Mouse (Mus musculus): Measurements from ENCODE around the gene Olfr1394. TPM values are rescaled to one million over a fixed set of nuclear protein-coding genes. Genes with fewer than 3 reads are reported as not detected.

Gene Olfr1394
- polyA plus RNA-seq (2015; fragmentation: Nextera tagmentation; extraction: Ambion mirVana), result not detected in 2 replicates

DNA sequence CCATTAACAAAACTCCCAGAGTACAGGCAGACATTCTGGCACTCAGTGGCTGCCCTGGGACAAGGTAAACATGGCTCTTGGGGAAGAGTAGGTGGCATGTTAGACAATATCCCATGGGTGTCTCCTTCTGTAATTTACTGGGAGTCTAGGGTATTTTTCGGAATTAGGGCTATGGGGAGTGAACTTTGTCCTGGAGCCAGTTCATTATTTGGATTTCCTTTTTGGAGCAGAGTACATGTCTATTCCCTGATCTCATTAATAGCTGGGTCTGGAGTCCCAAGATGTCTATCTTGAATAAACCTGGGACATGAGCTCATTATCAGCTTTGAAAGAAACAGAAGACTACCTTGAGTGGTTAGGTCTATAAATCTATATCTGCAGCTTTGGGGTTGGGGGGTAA is at the start of gene Olfr1394:
Gene Olfr1394, plus strand, starts transcription at position 301 of the 400 bp plus-strand sequence.
- ATAC-seq (ENCODE audit: low FRiP score, low TSS enrichment) (no peak), DNase-seq (ENCODE audit: low spot score) (no peak)
- WGBS, result 78% methylated on average over 1 of the region's 1 CpGs

GRCm38 (mm10) chr11:49105752-49106151 is 48.4 kb upstream of the Olfr1394 start:
- no peak overlapping the region for H3K4me3 ChIP-seq (ENCODE audit: low read depth, low read length)
- ATAC-seq (ENCODE audit: low FRiP score, low TSS enrichment), result no peak
- 50% methylated on average over 1 of the region's 1 CpGs for WGBS

More for the DNA sequence above, at the start of gene Olfr1394:
- H3K4me3 ChIP-seq (ENCODE audit: low read depth, low read length), result no peak within 1 kb of the TSS
- H3K4me2 ChIP-seq (replicated peaks; ENCODE audit: low read depth), result no peak within 1 kb of the TSS
- no peaks in the 10 kb centered on the region for H3K36me3 ChIP-seq (ENCODE audit: control insufficient read depth, insufficient read depth, low read length)
- TF ChIP-seq CTCF (IDR thresholded peaks at IDR 0.05; ENCODE audit: low read depth) (no peak), EP300 (optimal IDR thresholded peaks at IDR 0.05) (no peak)
- H3K9me3 ChIP-seq (ENCODE audit: control insufficient read depth, low read length), result no peaks in the 10 kb centered on the region
- no peaks in the 10 kb centered on the region for H3K27me3 ChIP-seq (ENCODE audit: control insufficient read depth, insufficient read depth, low read length)
- H3K27ac ChIP-seq (replicated peaks), result no peak within 1 kb of the TSS
- no peak within 1 kb of the TSS for H3K9ac ChIP-seq (ENCODE audit: low read length)
- no peaks in the 10 kb centered on the region for H3K4me1 ChIP-seq (replicated peaks; ENCODE audit: control insufficient read depth, insufficient read depth)

DNA sequence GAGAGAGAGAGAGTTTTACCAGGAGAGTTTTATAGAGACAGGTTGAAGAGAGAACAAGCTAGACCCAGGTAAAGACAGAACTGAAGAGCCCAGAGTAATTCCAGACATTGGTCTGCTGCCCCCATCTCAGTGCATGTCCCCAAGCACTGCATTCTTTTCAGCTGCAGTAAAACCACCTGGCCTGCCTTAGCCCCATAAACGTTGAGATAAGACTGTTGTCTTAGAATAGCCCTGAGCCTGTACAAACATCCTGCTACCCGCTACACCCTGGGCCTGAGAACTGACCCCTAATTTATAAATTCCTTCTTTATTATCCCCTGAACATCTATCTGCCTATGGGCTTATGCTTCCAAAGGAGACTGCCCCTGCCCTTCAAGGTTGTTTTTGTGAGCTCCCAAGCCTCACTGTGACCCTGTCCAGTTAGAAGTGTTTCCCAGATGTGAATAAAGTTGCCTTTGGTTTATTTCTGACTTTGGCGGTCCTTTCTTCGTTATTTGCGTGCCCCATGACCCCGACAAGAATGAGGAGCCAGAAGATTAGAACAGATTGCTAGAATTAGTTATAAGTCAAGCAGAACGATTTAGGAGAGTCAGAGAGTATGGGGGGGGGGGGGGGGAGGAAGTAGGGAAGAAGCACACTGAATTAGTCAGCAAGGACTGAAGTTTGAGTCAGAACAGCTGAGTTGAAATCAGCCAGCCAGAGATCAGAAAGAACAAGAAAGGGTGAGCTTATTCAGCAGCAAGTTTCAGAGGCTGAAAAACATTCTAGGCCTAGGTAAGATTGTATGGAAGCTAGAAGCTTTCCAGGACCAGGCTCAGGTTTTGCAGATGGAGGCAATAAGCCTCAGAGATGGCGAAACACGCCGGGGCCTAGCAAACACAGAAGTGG is 46.3 kb upstream of the Olfr1394 start:
- TF ChIP-seq EP300 (optimal IDR thresholded peaks at IDR 0.05), result no peak
- no peak for TF ChIP-seq CTCF (IDR thresholded peaks at IDR 0.05; ENCODE audit: low read depth)
- WGBS, result 47% methylated on average over 10 of the region's 10 CpGs
- no peaks in the 10 kb centered on the region for H3K27me3 ChIP-seq (ENCODE audit: control insufficient read depth, insufficient read depth, low read length)
- ATAC-seq (ENCODE audit: low FRiP score, low TSS enrichment) (no peak), DNase-seq (ENCODE audit: low spot score) (no peak)
- no peaks in the 10 kb centered on the region for H3K4me1 ChIP-seq (replicated peaks; ENCODE audit: control insufficient read depth, insufficient read depth)
- no peak overlapping the region for H3K9ac ChIP-seq (ENCODE audit: low read length)
- no peak overlapping the region for H3K4me3 ChIP-seq (ENCODE audit: low read depth, low read length)
- no peaks in the 10 kb centered on the region for H3K9me3 ChIP-seq (ENCODE audit: control insufficient read depth, low read length)
- H3K4me2 ChIP-seq (replicated peaks; ENCODE audit: low read depth), result no peak overlapping the region
- no peak overlapping the region for H3K27ac ChIP-seq (replicated peaks)
- no peaks in the 10 kb centered on the region for H3K36me3 ChIP-seq (ENCODE audit: control insufficient read depth, insufficient read depth, low read length)

More at GRCm38 (mm10) chr11:49105752-49106151, 48.4 kb upstream of the Olfr1394 start:
- Histone ChIP-seq H3K4me1 (replicated peaks; ENCODE audit: control insufficient read depth, insufficient read depth) (no peaks in the 10 kb centered on the region), H3K36me3 (ENCODE audit: control insufficient read depth, insufficient read depth, low read length) (no peaks in the 10 kb centered on the region), H3K9me3 (ENCODE audit: control insufficient read depth, low read length) (no peaks in the 10 kb centered on the region), H3K4me2 (replicated peaks; ENCODE audit: low read depth) (no peak overlapping the region), H3K27me3 (ENCODE audit: control insufficient read depth, insufficient read depth, low read length) (no peaks in the 10 kb centered on the region), H3K27ac (replicated peaks) (no peak overlapping the region), H3K9ac (ENCODE audit: low read length) (no peak overlapping the region)
- DNase-seq (ENCODE audit: low spot score), result no peak
- TF ChIP-seq CTCF (IDR thresholded peaks at IDR 0.05; ENCODE audit: low read depth), result no peak
- no peak for TF ChIP-seq EP300 (optimal IDR thresholded peaks at IDR 0.05)

- no peaks in the 10 kb centered on the region for H3K36me3 ChIP-seq (ENCODE audit: control insufficient read depth, insufficient read depth, low read length)
- peak; percentile 42 for DNase-seq (ENCODE audit: low spot score)
- no peaks in the 10 kb centered on the region for H3K4me1 ChIP-seq (replicated peaks; ENCODE audit: control insufficient read depth, insufficient read depth)
- H3K27me3 ChIP-seq (ENCODE audit: control insufficient read depth, insufficient read depth, low read length), result no peaks in the 10 kb centered on the region
- H3K4me2 ChIP-seq (replicated peaks; ENCODE audit: low read depth), result no peak overlapping the region
- H3K9ac ChIP-seq (ENCODE audit: low read length), result no peak overlapping the region
- no peaks in the 10 kb centered on the region for H3K9me3 ChIP-seq (ENCODE audit: control insufficient read depth, low read length)
- peak; percentile 42; the same call in 1 of the 2 replicates for ATAC-seq (ENCODE audit: low FRiP score, low TSS enrichment)
- H3K27ac ChIP-seq (replicated peaks), result no peak overlapping the region
- 32% methylated on average over 1 of the region's 1 CpGs for WGBS
- no peak for TF ChIP-seq EP300 (optimal IDR thresholded peaks at IDR 0.05)
- peak; percentile 74 for TF ChIP-seq CTCF (IDR thresholded peaks at IDR 0.05; ENCODE audit: low read depth)
- no peak overlapping the region for H3K4me3 ChIP-seq (ENCODE audit: low read depth, low read length)
These were observed 45.3 kb upstream of the Olfr1394 start for GRCm38 (mm10) chr11:49108833-49109232.

GRCm38 (mm10) chr11:49111000-49111399 is 43.2 kb upstream of the Olfr1394 start:
- Histone ChIP-seq H3K9ac (ENCODE audit: low read length) (no peak overlapping the region), H3K36me3 (ENCODE audit: control insufficient read depth, insufficient read depth, low read length) (no peaks in the 10 kb centered on the region), H3K4me2 (replicated peaks; ENCODE audit: low read depth) (no peak overlapping the region), H3K27me3 (ENCODE audit: control insufficient read depth, insufficient read depth, low read length) (no peaks in the 10 kb centered on the region), H3K27ac (replicated peaks) (no peak overlapping the region), H3K9me3 (ENCODE audit: control insufficient read depth, low read length) (no peaks in the 10 kb centered on the region), H3K4me3 (ENCODE audit: low read depth, low read length) (no peak overlapping the region), H3K4me1 (replicated peaks; ENCODE audit: control insufficient read depth, insufficient read depth) (no peaks in the 10 kb centered on the region)
- TF ChIP-seq CTCF (IDR thresholded peaks at IDR 0.05; ENCODE audit: low read depth) (no peak), EP300 (optimal IDR thresholded peaks at IDR 0.05) (no peak)
- ATAC-seq (ENCODE audit: low FRiP score, low TSS enrichment) (no peak), DNase-seq (ENCODE audit: low spot score) (no peak)
- WGBS, result 44% methylated on average over 1 of the region's 1 CpGs

- Histone ChIP-seq H3K36me3 (ENCODE audit: control insufficient read depth, insufficient read depth, low read length) (no peaks in the 10 kb centered on the region), H3K4me3 (ENCODE audit: low read depth, low read length) (no peak overlapping the region), H3K9ac (ENCODE audit: low read length) (no peak overlapping the region), H3K9me3 (ENCODE audit: control insufficient read depth, low read length) (no peaks in the 10 kb centered on the region), H3K27me3 (ENCODE audit: control insufficient read depth, insufficient read depth, low read length) (no peaks in the 10 kb centered on the region), H3K4me1 (replicated peaks; ENCODE audit: control insufficient read depth, insufficient read depth) (no peaks in the 10 kb centered on the region), H3K27ac (replicated peaks) (no peak overlapping the region), H3K4me2 (replicated peaks; ENCODE audit: low read depth) (no peak overlapping the region)
- ATAC-seq (ENCODE audit: low FRiP score, low TSS enrichment) (no peak), DNase-seq (ENCODE audit: low spot score) (no peak)
- TF ChIP-seq EP300 (optimal IDR thresholded peaks at IDR 0.05), result no peak
- TF ChIP-seq CTCF (IDR thresholded peaks at IDR 0.05; ENCODE audit: low read depth), result no peak
- 65% methylated on average over 6 of the region's 6 CpGs for WGBS
These were observed 41.5 kb upstream of the Olfr1394 start for GRCm38 (mm10) chr11:49112624-49113219.

Data from stomach, postnatal 0 days (tissue).